Mouse (Mus musculus) liver, adult 2 months (tissue): ENCODE measurements around the gene Mpp3. TPM values are rescaled to one million over a fixed set of nuclear protein-coding genes. Genes with fewer than 3 reads are reported as not detected.

Experiments used
- DNase-seq: peaks from one replicate; pipeline ENCODE4 v3.0.0-alpha.2; 2011; ENCODE audit warnings: low read depth, low spot score; ENCODE audit errors: extremely low read depth
- H3K27ac ChIP-seq: fragments of 200-500 bp; replicated peaks from 2 replicates; pipeline ENCODE4 v1.5.1; 2012; ENCODE audit warnings: low read depth, mild to moderate bottlenecking, control low read depth, inconsistent platforms, low read length; ENCODE audit not compliant: insufficient read depth
- H3K27me3 ChIP-seq: fragments of 200-500 bp; 2 replicates; pipeline ENCODE4 v1.6.1; 2012; ENCODE audit warnings: mild to moderate bottlenecking, moderate library complexity, low read length, inconsistent platforms; ENCODE audit not compliant: control insufficient read depth, insufficient read depth
- H3K36me3 ChIP-seq: fragments of 200-500 bp; 2 replicates; pipeline ENCODE4 v1.6.1; 2012; ENCODE audit warnings: low read length, inconsistent platforms; ENCODE audit not compliant: control insufficient read depth, insufficient read depth
- H3K4me1 ChIP-seq: fragments of 200-500 bp; 2 replicates; pipeline ENCODE4 v1.6.1; 2011; ENCODE audit warnings: low read length; ENCODE audit not compliant: control insufficient read depth, insufficient read depth
- H3K4me3 ChIP-seq: fragments of 200-500 bp; 2 replicates; pipeline ENCODE4 v1.5.1; 2011; ENCODE audit warnings: low read depth, mild to moderate bottlenecking, control low read depth, low read length, moderate library complexity; ENCODE audit not compliant: insufficient read depth
- H3K79me2 ChIP-seq: fragments of 200-500 bp; 2 replicates; pipeline ENCODE4 v1.6.1; 2012; ENCODE audit warnings: inconsistent platforms, mild to moderate bottlenecking, low read length, moderate library complexity; ENCODE audit not compliant: control insufficient read depth, insufficient read depth
- H3K9ac ChIP-seq: fragments of 200-500 bp; 2 replicates; pipeline ENCODE4 v1.6.1; 2012; ENCODE audit warnings: low read depth, mild to moderate bottlenecking, control low read depth, inconsistent platforms, low read length
- CTCF ChIP-seq: fragments of 200-500 bp; IDR thresholded peaks from 2 replicates; pipeline ENCODE4 v1.5.1; 2011; ENCODE audit warnings: low read depth, low read length, control low read depth
- POLR2A ChIP-seq: fragments of 200-500 bp; IDR thresholded peaks from 2 replicates; pipeline ENCODE4 v1.6.1; 2011; ENCODE audit warnings: low read length, control low read depth; ENCODE audit not compliant: insufficient read depth; ENCODE audit errors: extremely low read depth
- WGBS: fragments of 180-500 bp; shearing (Covaris S2); methylation state at CpG from one replicate; pipeline ENCODE4 v1.1.7; 2018; 5-methylcytosine and 5-hydroxymethylcytosine counted together
- polyA plus RNA-seq: library from polyadenylated mRNA; depleted of rRNA; stranded (reverse); fragments of >200 nt; gene quantifications from 2 replicates; pipeline ENCODE4 v1.2.3, GENCODE M21; 2012
- total RNA-seq: library from RNA; depleted of rRNA; stranded (reverse); fragments of >200 nt; gene quantifications from 2 replicates; pipeline ENCODE4 v1.2.3, GENCODE M21; 2014

The Mpp3 gene
- total and polyA plus RNA-seq, 2 experiments = 0.06 to 0.28 TPM

- H3K27ac ChIP-seq = peak overlapping the region; percentile 76
- peak; percentile 63 for DNase-seq
- H3K79me2 ChIP-seq = no peaks in the 10 kb centered on the region
- WGBS = 37% methylated on average over 4 of the region's 4 CpGs
- TF ChIP-seq POLR2A (no peak), CTCF (no peak)
- H3K9ac ChIP-seq = no peak overlapping the region
- H3K4me1 ChIP-seq = peaks cover 8% of the 10 kb centered on the region; the same call in 1 of the 2 replicates
- no peaks in the 10 kb centered on the region for H3K27me3 ChIP-seq
- no peak overlapping the region for H3K4me3 ChIP-seq
- H3K36me3 ChIP-seq = no peaks in the 10 kb centered on the region
These were observed 23.7 kb upstream of the Mpp3 start for GRCm38 (mm10) chr11:102051954-102052353.

- Histone ChIP-seq H3K79me2 (no peaks in the 10 kb centered on the region), H3K27me3 (no peaks in the 10 kb centered on the region), H3K4me1 (peaks cover 8% of the 10 kb centered on the region; the same call in 1 of the 2 replicates), H3K27ac (peak overlapping the region; percentile 77), H3K36me3 (no peaks in the 10 kb centered on the region), H3K4me3 (no peak overlapping the region), H3K9ac (no peak overlapping the region)
- peak; percentile 22 for DNase-seq
- WGBS = 70% methylated on average over 4 of the region's 4 CpGs
- TF ChIP-seq CTCF (no peak), POLR2A (no peak)
These were observed 23.3 kb upstream of the Mpp3 start for GRCm38 (mm10) chr11:102051541-102051940.

- Histone ChIP-seq H3K79me2 (no peaks in the 10 kb centered on the region), H3K4me1 (peaks cover 8% of the 10 kb centered on the region; the same call in 1 of the 2 replicates), H3K4me3 (no peak overlapping the region), H3K36me3 (no peaks in the 10 kb centered on the region), H3K27ac (peak overlapping the region; percentile 77), H3K27me3 (no peaks in the 10 kb centered on the region), H3K9ac (no peak overlapping the region)
- no peak for DNase-seq
- no peak for TF ChIP-seq POLR2A
- 62% methylated on average over 14 of the region's 14 CpGs for WGBS
These were observed 21.7 kb upstream of the Mpp3 start for GRCm38 (mm10) chr11:102049875-102050482.

GRCm38 (mm10) chr11:102046607-102047006, 18.3 kb upstream of the Mpp3 start:
- Histone ChIP-seq H3K79me2 (no peaks in the 10 kb centered on the region), H3K27me3 (no peaks in the 10 kb centered on the region), H3K27ac (peak overlapping the region; percentile 38), H3K9ac (no peak overlapping the region), H3K4me1 (no peaks in the 10 kb centered on the region), H3K36me3 (no peaks in the 10 kb centered on the region), H3K4me3 (no peak overlapping the region)
- TF ChIP-seq POLR2A (no peak), CTCF (no peak)
- 72% methylated on average over 9 of the region's 9 CpGs for WGBS
- no peak for DNase-seq

- 0 out of 2 replicates have a peak, but pooled peaks cover under 1% of the 10 kb centered on the region for H3K4me1 ChIP-seq
- TF ChIP-seq CTCF (no peak), POLR2A (no peak)
- no peaks in the 10 kb centered on the region for H3K27me3 ChIP-seq
- H3K27ac ChIP-seq = peak overlapping the region; percentile 52
- 81% methylated on average over 7 of the region's 7 CpGs for WGBS
- H3K4me3 ChIP-seq = no peak overlapping the region
- H3K79me2 ChIP-seq = no peaks in the 10 kb centered on the region
- H3K36me3 ChIP-seq = no peaks in the 10 kb centered on the region
- no peak for DNase-seq
- no peak overlapping the region for H3K9ac ChIP-seq
These were observed 16.5 kb upstream of the Mpp3 start for GRCm38 (mm10) chr11:102044691-102045212.

GRCm38 (mm10) chr11:102043381-102043780, 15.1 kb upstream of the Mpp3 start:
- no peaks in the 10 kb centered on the region for H3K79me2 ChIP-seq
- 75% methylated on average over 6 of the region's 6 CpGs for WGBS
- H3K9ac ChIP-seq = peak overlapping the region; percentile 5; the same call in 1 of the 2 replicates

More at GRCm38 (mm10) chr11:102043381-102043780, 15.1 kb upstream of the Mpp3 start:
- Histone ChIP-seq H3K4me3 (peak overlapping the region; percentile 13; the same call in 1 of the 2 replicates), H3K4me1 (0 out of 2 replicates have a peak, but pooled peaks cover 2% of the 10 kb centered on the region), H3K36me3 (no peaks in the 10 kb centered on the region), H3K27me3 (no peaks in the 10 kb centered on the region), H3K27ac (peak overlapping the region; percentile 11; the same call in 1 of the 2 replicates)
- no peak for TF ChIP-seq CTCF
- DNase-seq = no peak
